Mouse (Mus musculus) MEL (cell line): ENCODE measurements around the gene Gli1. TPM values are rescaled to one million over a fixed set of nuclear protein-coding genes. Genes with fewer than 3 reads are reported as not detected.

ENCODE experiments used
- DNase-seq: peaks from one replicate; pipeline ENCODE4 v3.0.0; 2011; ENCODE audit warnings: low read depth, low spot score
- H3K27ac ChIP-seq: 2 replicates; pipeline ENCODE4 v1.5.1; 2012; ENCODE audit warnings: low read depth, mild to moderate bottlenecking, control low read depth, low read length, moderate library complexity; ENCODE audit not compliant: control insufficient read depth
- H3K27me3 ChIP-seq, 2 experiments: fragments of 150-350 bp in 1 of 2; sonication (generic) in 1 of 2; 2 replicates each; pipeline ENCODE4 v1.6.1; 2012; ENCODE audit warnings: low read length in 2 of 2, mild to moderate bottlenecking in 2 of 2, improper control_type of control experiment in 1 of 2, moderate library complexity in 1 of 2; ENCODE audit not compliant: insufficient read depth in 2 of 2, control insufficient read depth in 1 of 2
- H3K36me3 ChIP-seq, 2 experiments: 2 replicates each; pipeline ENCODE4 v1.6.1; 2012 to 2014; ENCODE audit warnings: low read length in 2 of 2, improper control_type of control experiment in 1 of 2, inconsistent platforms in 1 of 2, mild to moderate bottlenecking in 1 of 2; ENCODE audit not compliant: insufficient read depth in 2 of 2, control insufficient read depth in 1 of 2
- H3K4me1 ChIP-seq, 2 experiments: fragments of 150-350 bp in 1 of 2; sonication (generic) in 1 of 2; 2 replicates each; pipeline ENCODE4 v1.6.1; 2012; ENCODE audit warnings: low read length in 2 of 2, improper control_type of control experiment in 1 of 2, mild to moderate bottlenecking in 1 of 2; ENCODE audit not compliant: insufficient read depth in 2 of 2, control insufficient read depth in 1 of 2
- H3K4me3 ChIP-seq, 2 experiments: fragments of 150-350 bp in 1 of 2; sonication (generic) in 1 of 2; 2 replicates each; pipeline ENCODE4 v1.5.1; 2012; ENCODE audit warnings: low read depth in 2 of 2, low read length in 2 of 2, mild to moderate bottlenecking in 2 of 2, moderate library complexity in 2 of 2, control low read depth in 1 of 2, improper control_type of control experiment in 1 of 2; ENCODE audit not compliant: control insufficient read depth in 1 of 2, insufficient read depth in 1 of 2
- H3K79me2 ChIP-seq: 2 replicates; pipeline ENCODE4 v1.6.1; 2012; ENCODE audit warnings: mild to moderate bottlenecking, low read length, moderate library complexity; ENCODE audit not compliant: control insufficient read depth, poor library complexity, insufficient read depth
- H3K9ac ChIP-seq: 2 replicates; pipeline ENCODE4 v1.6.1; 2012; ENCODE audit warnings: low read depth, mild to moderate bottlenecking, control low read depth, low read length, moderate library complexity; ENCODE audit not compliant: control insufficient read depth, poor library complexity, severe bottlenecking
- H3K9me3 ChIP-seq: fragments of 150-350 bp; sonication (generic); replicated peaks from 2 replicates; pipeline ENCODE4 v1.6.1; 2012; ENCODE audit warnings: mild to moderate bottlenecking, low read length, improper control_type of control experiment, moderate library complexity; ENCODE audit not compliant: insufficient read depth
- BHLHE40 ChIP-seq: IDR thresholded peaks from 2 replicates; pipeline ENCODE4 v1.6.1; 2012; ENCODE audit warnings: low read depth, mild to moderate bottlenecking, inconsistent platforms, low read length, improper control_type of control experiment, borderline replicate concordance
- CHD1 ChIP-seq: IDR thresholded peaks from 2 replicates; pipeline ENCODE4 v1.6.1; 2012; ENCODE audit warnings: low read depth, mild to moderate bottlenecking, inconsistent platforms, low read length, improper control_type of control experiment
- ELF1 ChIP-seq: IDR thresholded peaks from 2 replicates; pipeline ENCODE4 v1.6.1; 2014; ENCODE audit warnings: low read depth, mild to moderate bottlenecking, inconsistent platforms, low read length, improper control_type of control experiment, moderate library complexity
- EP300 ChIP-seq, 2 experiments: IDR thresholded peaks; 2 replicates each; pipeline ENCODE4 v1.6.1; 2011; ENCODE audit warnings: improper control_type of control experiment in 2 of 2, low read length in 2 of 2, low read depth in 1 of 2, mild to moderate bottlenecking in 1 of 2
- ETS1 ChIP-seq: IDR thresholded peaks from 2 replicates; pipeline ENCODE4 v1.6.1; 2012; ENCODE audit warnings: low read depth, mild to moderate bottlenecking, inconsistent platforms, low read length, improper control_type of control experiment, moderate library complexity
- GABPA ChIP-seq: IDR thresholded peaks from 2 replicates; pipeline ENCODE4 v1.6.1; 2012; ENCODE audit warnings: low read depth, mild to moderate bottlenecking, inconsistent platforms, low read length, improper control_type of control experiment, moderate library complexity
- HCFC1 ChIP-seq: IDR thresholded peaks from 2 replicates; pipeline ENCODE4 v1.6.1; 2012; ENCODE audit warnings: low read depth, mild to moderate bottlenecking, inconsistent platforms, low read length, improper control_type of control experiment, moderate library complexity
- JUND ChIP-seq: IDR thresholded peaks from 2 replicates; pipeline ENCODE4 v1.6.1; 2011; ENCODE audit warnings: low read depth, mild to moderate bottlenecking, improper control_type of control experiment, low read length
- KAT2A ChIP-seq: conservative IDR thresholded peaks from 2 replicates; pipeline ENCODE4 v1.6.1; 2012; ENCODE audit warnings: low read depth, low read length, improper control_type of control experiment, inconsistent platforms
- MAFK ChIP-seq: IDR thresholded peaks from 2 replicates; pipeline ENCODE4 v1.6.1; 2011; ENCODE audit warnings: low read depth, mild to moderate bottlenecking, low read length, improper control_type of control experiment, borderline replicate concordance
- MAX ChIP-seq: IDR thresholded peaks from 2 replicates; pipeline ENCODE4 v1.6.1; 2011; ENCODE audit warnings: low read length, improper control_type of control experiment
- MEF2A ChIP-seq: IDR thresholded peaks from 2 replicates; pipeline ENCODE4 v1.6.1; 2014; ENCODE audit warnings: low read depth, mild to moderate bottlenecking, inconsistent platforms, low read length, improper control_type of control experiment; ENCODE audit not compliant: poor library complexity, insufficient replicate concordance, severe bottlenecking; ENCODE audit errors: extremely low read depth
- MXI1 ChIP-seq: IDR thresholded peaks from 2 replicates; pipeline ENCODE4 v1.6.1; 2011; ENCODE audit warnings: mild to moderate bottlenecking, low read depth, low read length, improper control_type of control experiment
- MYB ChIP-seq: IDR thresholded peaks from 2 replicates; pipeline ENCODE4 v1.6.1; 2011; ENCODE audit warnings: mild to moderate bottlenecking, low read depth, low read length, improper control_type of control experiment
- NRF1 ChIP-seq: IDR thresholded peaks from 2 replicates; pipeline ENCODE4 v1.6.1; 2014; ENCODE audit warnings: low read depth, mild to moderate bottlenecking, inconsistent platforms, low read length, improper control_type of control experiment, moderate library complexity; ENCODE audit not compliant: poor library complexity, insufficient read depth, severe bottlenecking
- POLR2A ChIP-seq, 2 experiments: IDR thresholded peaks; 2 replicates each; pipeline ENCODE4 v1.6.1; 2011 to 2012; ENCODE audit warnings: low read length in 2 of 2, mild to moderate bottlenecking in 2 of 2, control low read depth in 1 of 2, improper control_type of control experiment in 1 of 2, low read depth in 1 of 2, moderate library complexity in 1 of 2; ENCODE audit not compliant: control insufficient read depth in 1 of 2, insufficient read depth in 1 of 2, poor library complexity in 1 of 2
- POLR2AphosphoS2 ChIP-seq: IDR thresholded peaks from 2 replicates; pipeline ENCODE4 v1.6.1; 2011; ENCODE audit warnings: low read length, improper control_type of control experiment
- POLR2AphosphoS5 ChIP-seq: IDR thresholded peaks from 2 replicates; pipeline ENCODE4 v1.6.1; 2012; ENCODE audit warnings: low read depth, borderline replicate concordance, mild to moderate bottlenecking, inconsistent platforms, low read length, moderate library complexity, mixed read lengths
- RAD21 ChIP-seq: IDR thresholded peaks from 2 replicates; pipeline ENCODE4 v1.6.1; 2011; ENCODE audit warnings: mild to moderate bottlenecking, low read depth, low read length, improper control_type of control experiment
- RCOR1 ChIP-seq: IDR thresholded peaks from 2 replicates; pipeline ENCODE4 v1.6.1; 2012; ENCODE audit warnings: low read depth, mild to moderate bottlenecking, inconsistent platforms, low read length, improper control_type of control experiment
- SIN3A ChIP-seq: IDR thresholded peaks from 2 replicates; pipeline ENCODE4 v1.6.1; 2012; ENCODE audit warnings: low read length, improper control_type of control experiment, inconsistent platforms
- SMC3 ChIP-seq: IDR thresholded peaks from 2 replicates; pipeline ENCODE4 v1.6.1; 2011; ENCODE audit warnings: low read depth, low read length, improper control_type of control experiment
- TAL1 ChIP-seq: IDR thresholded peaks from 2 replicates; pipeline ENCODE4 v1.6.1; 2012; ENCODE audit warnings: mild to moderate bottlenecking, inconsistent platforms, low read length, moderate library complexity, mixed read lengths
- TCF12 ChIP-seq: IDR thresholded peaks from 2 replicates; pipeline ENCODE4 v1.6.1; 2014; ENCODE audit warnings: low read depth, mild to moderate bottlenecking, inconsistent platforms, low read length, improper control_type of control experiment, moderate library complexity
- UBTF ChIP-seq: IDR thresholded peaks from 2 replicates; pipeline ENCODE4 v1.6.1; 2012; ENCODE audit warnings: low read depth, mild to moderate bottlenecking, inconsistent platforms, low read length, improper control_type of control experiment, moderate library complexity, borderline replicate concordance; ENCODE audit not compliant: insufficient read depth
- USF1 ChIP-seq: IDR thresholded peaks from 2 replicates; pipeline ENCODE4 v1.6.1; 2014; ENCODE audit warnings: low read depth, mild to moderate bottlenecking, inconsistent platforms, low read length, improper control_type of control experiment, moderate library complexity
- ZC3H11A ChIP-seq: IDR thresholded peaks from 2 replicates; pipeline ENCODE4 v1.6.1; 2012; ENCODE audit warnings: low read depth, mild to moderate bottlenecking, inconsistent platforms, low read length, improper control_type of control experiment
- ZKSCAN1 ChIP-seq: IDR thresholded peaks from 2 replicates; pipeline ENCODE4 v1.6.1; 2012; ENCODE audit warnings: low read depth, mild to moderate bottlenecking, inconsistent platforms, low read length, improper control_type of control experiment, moderate library complexity
- ZNF384 ChIP-seq: IDR thresholded peaks from 2 replicates; pipeline ENCODE4 v1.6.1; 2012; ENCODE audit warnings: low read depth, mild to moderate bottlenecking, inconsistent platforms, low read length, improper control_type of control experiment
- polyA plus RNA-seq, 2 experiments: library from polyadenylated mRNA; stranded (reverse) in 1 of 2; unstranded in 1 of 2; fragments of >175 nt in 1 of 2; fragments of >200 nt in 1 of 2; gene quantifications; 2 replicates each; pipeline versions ENCODE4 v1.2.1 to v1.2.4; 2012; ENCODE audit warnings: low replicate concordance in 2 of 2, low read depth in 1 of 2; ENCODE audit not compliant: insufficient read length in 2 of 2, insufficient read depth in 1 of 2, missing spikeins in 1 of 2
- total RNA-seq: library from RNA; depleted of rRNA; stranded (reverse); fragments of 300-350 nt; gene quantifications from 2 replicates; pipeline ENCODE4 v1.2.3, GENCODE M21; 2012

Gene Gli1
- total and polyA plus RNA-seq, 3 experiments: 1.3 to 8.0 TPM; not detected in 1

DNA sequence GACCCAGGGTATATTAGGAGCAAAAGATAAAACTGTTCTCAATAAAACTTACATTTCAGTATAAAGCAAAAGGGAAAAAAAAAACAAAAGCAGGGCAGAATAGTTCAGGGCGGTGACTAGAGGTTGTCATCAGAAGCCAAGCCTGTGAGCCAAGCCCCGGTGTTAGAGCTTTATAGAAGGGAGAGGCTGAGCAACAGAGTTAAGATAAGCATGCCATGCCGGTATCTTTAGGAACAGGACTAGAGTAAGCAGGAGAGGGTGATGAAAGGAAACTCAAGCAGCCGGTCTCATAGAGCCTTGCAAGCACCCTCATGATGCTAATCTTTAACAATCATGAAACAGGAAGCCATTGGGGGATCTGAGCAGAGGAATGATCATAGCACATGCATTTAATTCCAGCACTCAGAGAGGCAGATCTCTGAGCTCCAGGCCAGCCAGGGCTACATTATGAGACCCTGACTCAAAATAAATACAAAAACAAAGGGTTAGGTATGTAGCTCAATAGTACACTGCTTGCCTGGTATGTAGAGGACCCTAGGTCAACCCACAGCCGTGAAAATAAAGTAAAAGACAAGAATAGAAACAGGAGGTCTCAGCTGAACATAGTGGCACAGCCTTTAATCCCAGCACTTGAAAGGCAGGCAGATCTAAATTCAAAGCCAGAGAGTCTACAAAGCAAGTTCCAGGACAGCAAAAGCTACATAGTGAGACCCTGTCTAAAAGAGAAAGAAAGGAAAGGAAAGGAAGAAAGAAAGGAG lies 49.7 kb downstream of the Gli1 start (continued):
- TF ChIP-seq MEF2A: no peak
- TF ChIP-seq POLR2AphosphoS5: no peak
- no peak for TF ChIP-seq ELF1
- TF ChIP-seq ZKSCAN1: no peak
- TF ChIP-seq RAD21: no peak
- TF ChIP-seq NRF1: no peak
- TF ChIP-seq SMC3: peak; percentile 7; the same call in 1 of the 2 replicates
- peak; percentile 14; the same call in 1 of the 2 replicates for TF ChIP-seq RCOR1
- no peak for TF ChIP-seq UBTF
- TF ChIP-seq MAFK: 0 out of 2 replicates have a peak, but pooled peaks have one; percentile 11
- TF ChIP-seq BHLHE40: no peak
- peak; percentile 84 for TF ChIP-seq ETS1
- TF ChIP-seq GABPA: no peak
- TF ChIP-seq TCF12: peak; percentile 83
- TF ChIP-seq KAT2A: no peak; the same call in 1 of the 2 replicates
- TF ChIP-seq POLR2A (IDR thresholded peaks at IDR 0.05; ENCODE audit: control insufficient read depth in 1 of 2, insufficient read depth in 1 of 2, low read depth in 1 of 2, low read length in 2 of 2, poor library complexity in 1 of 2): peak in 1 of 2 experiments; percentile 56; a peak in 2 of 4 replicates
- TF ChIP-seq, all 39 proteins: peak for 20

GRCm38 (mm10) chr10:127290930-127291880 lies 50.6 kb downstream of the Gli1 start:
- Histone ChIP-seq H3K27me3 (no peaks in the 10 kb centered on the region), H3K36me3 (peaks cover 18 to 22% of the 10 kb centered on the region in 2 experiments), H3K9me3 (no peaks in the 10 kb centered on the region), H3K79me2 (peaks cover 61% of the 10 kb centered on the region), H3K4me1 (peaks cover 0 to 23% of the 10 kb centered on the region in 2 experiments; a peak in 2 of 4 replicates), H3K27ac (peak overlapping the region; percentile 97), H3K4me3 (peak overlapping the region; percentile 55 to 88), H3K9ac (peak overlapping the region; percentile 92)
- peak; percentile 82 for DNase-seq
- TF ChIP-seq TAL1 (no peak), JUND (no peak), GABPA (no peak), MEF2A (no peak), SIN3A (peak; percentile 17; the same call in 1 of the 2 replicates), ETS1 (no peak), USF1 (0 out of 2 replicates have a peak, but pooled peaks have one; percentile 4), MYB (0 out of 2 replicates have a peak, but pooled peaks have one; percentile 1), ZC3H11A (no peak), HCFC1 (no peak; the same call in 1 of the 2 replicates), EP300 (IDR thresholded peaks at IDR 0.05; ENCODE audit: low read depth in 1 of 2, low read length in 2 of 2) (no peak; a peak in 1 of 4 replicates), CHD1 (peak; percentile 32; the same call in 1 of the 2 replicates), KAT2A (no peak; the same call in 1 of the 2 replicates), ELF1 (no peak), NRF1 (no peak), RAD21 (no peak), MAFK (no peak), POLR2AphosphoS2 (peak; percentile 8; the same call in 1 of the 2 replicates), MXI1 (peak; percentile 35; the same call in 1 of the 2 replicates), ZNF384 (no peak), MAX (no peak)
